Mouse (Mus musculus) liver (tissue): Measurements from ENCODE around the gene Srgap1.
A peak's percentile ranks its signal among the peaks of the same experiment; 100 is the strongest.

Source experiments
- DNase-seq: peaks from one replicate; pipeline ENCODE4 v3.0.0-alpha.2; 2020; ENCODE audit warnings: mixed read lengths

Srgap1 gene

GRCm38 (mm10) chr10:122046904-122047726 is at the start of gene Srgap1:
Gene Srgap1 (minus strand): TSS chr10:122047315.
- peak; percentile 51 for DNase-seq

GRCm38 (mm10) chr10:122096462-122096979 is 49.4 kb upstream of the Srgap1 start:
- DNase-seq, result no peak

GRCm38 (mm10) chr10:122090472-122090871 is 43.4 kb upstream of the Srgap1 start:
- DNase-seq, result no peak

- DNase-seq, result no peak
Observed at GRCm38 (mm10) chr10:122081352-122081751, 34.2 kb upstream of the Srgap1 start.

GRCm38 (mm10) chr10:122069153-122069552 is 22.0 kb upstream of the Srgap1 start:
- DNase-seq, result no peak

- no peak for DNase-seq
Observed at GRCm38 (mm10) chr10:122055826-122056225, 8.7 kb upstream of the Srgap1 start.

- DNase-seq, result peak; percentile 47
Observed at GRCm38 (mm10) chr10:122054535-122054934, 7.4 kb upstream of the Srgap1 start.

GRCm38 (mm10) chr10:122051831-122052230 is 4.7 kb upstream of the Srgap1 start:
- DNase-seq, result peak; percentile 76

GRCm38 (mm10) chr10:122047727-122048365 is 731 bp upstream of the Srgap1 start:
- DNase-seq, result peak; percentile 78

GRCm38 (mm10) chr10:122046511-122046903 is 608 bp downstream of the Srgap1 start:
- no peak for DNase-seq

GRCm38 (mm10) chr10:122045946-122046345 is 1.2 kb downstream of the Srgap1 start:
- DNase-seq, result no peak

- no peak for DNase-seq
Observed at GRCm38 (mm10) chr10:122044926-122045325, 2.2 kb downstream of the Srgap1 start.

GRCm38 (mm10) chr10:122040372-122040771 is 6.7 kb downstream of the Srgap1 start:
- peak; percentile 46 for DNase-seq

- DNase-seq, result no peak
Observed at GRCm38 (mm10) chr10:122039566-122039965, 7.5 kb downstream of the Srgap1 start.

- DNase-seq, result no peak
Observed at GRCm38 (mm10) chr10:122038554-122038953, 8.6 kb downstream of the Srgap1 start.

GRCm38 (mm10) chr10:122033271-122033670 is 13.8 kb downstream of the Srgap1 start:
- DNase-seq, result no peak

- DNase-seq, result no peak
Observed at GRCm38 (mm10) chr10:122030420-122030819, 16.7 kb downstream of the Srgap1 start.

- no peak for DNase-seq
Observed at GRCm38 (mm10) chr10:122029738-122030137, 17.4 kb downstream of the Srgap1 start.

GRCm38 (mm10) chr10:122025198-122025597 is 21.9 kb downstream of the Srgap1 start:
- no peak for DNase-seq

- no peak for DNase-seq
Observed at GRCm38 (mm10) chr10:122020906-122021305, 26.2 kb downstream of the Srgap1 start.

GRCm38 (mm10) chr10:122020255-122020654 is 26.9 kb downstream of the Srgap1 start:
- DNase-seq, result no peak

- peak; percentile 23 for DNase-seq
Observed at GRCm38 (mm10) chr10:122018594-122019048, 28.5 kb downstream of the Srgap1 start.

- DNase-seq, result peak; percentile 33
Observed at GRCm38 (mm10) chr10:122017743-122018142, 29.4 kb downstream of the Srgap1 start.

GRCm38 (mm10) chr10:122017063-122017462 is 30.1 kb downstream of the Srgap1 start:
- DNase-seq, result no peak
